Mouse (Mus musculus) midbrain, embryonic 11.5 days (tissue): ENCODE data around the gene Akap13. TPM values are rescaled to one million over a fixed set of nuclear protein-coding genes. Genes with fewer than 3 reads are reported as not detected.
"Not testable (repeated sequence)": the region's sequence is repeated elsewhere in the genome, so short reads cannot be mapped to it uniquely, and the experiment has no call there.

ENCODE experiments used
- ATAC-seq: fragments of 200-750 bp; cut with Nextera tagmentation; 2 replicates; pipeline ENCODE4 v1.8.0; 2017; ENCODE audit warnings: moderate TSS enrichment, moderate library complexity; ENCODE audit not compliant: low FRiP score
- DNase-seq: peaks from one replicate; pipeline ENCODE4 v3.0.0; 2015; ENCODE audit warnings: low spot score; ENCODE audit errors: missing footprints
- H3K27ac ChIP-seq: fragments of 300-500 bp; sonication (generic); 2 replicates; pipeline ENCODE4 v1.5.1; 2014; ENCODE audit warnings: low read depth, low read length
- H3K27me3 ChIP-seq: fragments of 300-500 bp; sonication (generic); 2 replicates; pipeline ENCODE4 v1.6.1; 2014; ENCODE audit warnings: mild to moderate bottlenecking, low read length, moderate library complexity, mixed read lengths; ENCODE audit not compliant: control insufficient read depth, insufficient read depth
- H3K36me3 ChIP-seq: fragments of 300-500 bp; sonication (generic); 2 replicates; pipeline ENCODE4 v1.6.1; 2014; ENCODE audit warnings: mild to moderate bottlenecking, low read length, moderate library complexity, mixed read lengths; ENCODE audit not compliant: control insufficient read depth, insufficient read depth
- H3K4me1 ChIP-seq: fragments of 300-500 bp; sonication (generic); 2 replicates; pipeline ENCODE4 v1.6.1; 2014; ENCODE audit warnings: low read length; ENCODE audit not compliant: control insufficient read depth, insufficient read depth
- H3K4me2 ChIP-seq: fragments of 300-500 bp; sonication (generic); 2 replicates; pipeline ENCODE4 v1.6.1; 2014; ENCODE audit warnings: mild to moderate bottlenecking, moderate library complexity
- H3K4me3 ChIP-seq: fragments of 300-500 bp; sonication (generic); 2 replicates; pipeline ENCODE4 v1.5.1; 2014; ENCODE audit warnings: low read depth, low read length
- H3K9ac ChIP-seq: fragments of 300-500 bp; sonication (generic); 2 replicates; pipeline ENCODE4 v1.6.1; 2014; ENCODE audit warnings: low read length
- H3K9me3 ChIP-seq: fragments of 300-500 bp; sonication (generic); 2 replicates; pipeline ENCODE4 v1.6.1; 2016; ENCODE audit warnings: low read length; ENCODE audit not compliant: control insufficient read depth
- WGBS: fragments of 180-500 bp; shearing (Covaris S2); extraction: QIAGEN DNeasy Blood & Tissue Kit; methylation state at CpG from one replicate; pipeline ENCODE4 v1.1.7; 2014; 5-methylcytosine and 5-hydroxymethylcytosine counted together
- polyA plus RNA-seq: library from polyadenylated mRNA; unstranded; fragments of >200 nt; fragmentation: Nextera tagmentation; extraction: Ambion mirVana; gene quantifications from 2 replicates; pipeline ENCODE4 v1.2.1, GENCODE M21; 2014

Gene Akap13
- polyA plus RNA-seq, 1 experiment from 2014 or later: 24.3 TPM

GRCm38 (mm10) chr7:75785388-75786328, 330.3 kb downstream of the Akap13 start:
- Histone ChIP-seq H3K9me3 (no peaks in the 10 kb centered on the region), H3K27me3 (no peaks in the 10 kb centered on the region), H3K9ac (no peak overlapping the region), H3K4me2 (no peak overlapping the region), H3K4me1 (0 out of 2 replicates have a peak, but pooled peaks cover 2% of the 10 kb centered on the region), H3K36me3 (no peaks in the 10 kb centered on the region), H3K4me3 (no peak overlapping the region), H3K27ac (no peak overlapping the region)
- ATAC-seq: no peak
- no peak for DNase-seq
- 90% methylated on average over 14 of the region's 14 CpGs for WGBS

GRCm38 (mm10) chr7:75786812-75787211, 331.5 kb downstream of the Akap13 start:
- 50% methylated on average over 2 of the region's 2 CpGs for WGBS
- ATAC-seq: no peak

GRCm38 (mm10) chr7:75787371-75787770, 332.0 kb downstream of the Akap13 start:
- 79% methylated on average over 3 of the region's 3 CpGs for WGBS
- ATAC-seq: no peak

More at GRCm38 (mm10) chr7:75786812-75787211, 331.5 kb downstream of the Akap13 start:
- H3K27ac ChIP-seq: no peak overlapping the region
- H3K36me3 ChIP-seq: no peaks in the 10 kb centered on the region
- H3K4me3 ChIP-seq: no peak overlapping the region
- H3K4me1 ChIP-seq: no peaks in the 10 kb centered on the region
- DNase-seq: no peak
- H3K27me3 ChIP-seq: no peaks in the 10 kb centered on the region
- no peaks in the 10 kb centered on the region for H3K9me3 ChIP-seq
- no peak overlapping the region for H3K9ac ChIP-seq
- no peak overlapping the region for H3K4me2 ChIP-seq

GRCm38 (mm10) chr7:75788069-75788800, 332.9 kb downstream of the Akap13 start:
- H3K4me1 ChIP-seq, H3K4me3 ChIP-seq, H3K27me3 ChIP-seq, H3K9me3 ChIP-seq, H3K4me2 ChIP-seq, ATAC-seq, DNase-seq, H3K9ac ChIP-seq, H3K27ac ChIP-seq, H3K36me3 ChIP-seq: not testable (repeated sequence)
- 81% methylated on average over 4 of the region's 7 CpGs for WGBS

More at GRCm38 (mm10) chr7:75787371-75787770, 332.0 kb downstream of the Akap13 start:
- Histone ChIP-seq H3K27ac (no peak overlapping the region), H3K4me1 (no peaks in the 10 kb centered on the region), H3K4me3 (no peak overlapping the region), H3K27me3 (no peaks in the 10 kb centered on the region), H3K36me3 (no peaks in the 10 kb centered on the region), H3K9ac (no peak overlapping the region), H3K9me3 (no peaks in the 10 kb centered on the region), H3K4me2 (no peak overlapping the region)
- no peak for DNase-seq

GRCm38 (mm10) chr7:75788801-75789135, 333.4 kb downstream of the Akap13 start:
- not testable (repeated sequence) for H3K36me3 ChIP-seq, ATAC-seq, H3K9me3 ChIP-seq, H3K9ac ChIP-seq, H3K4me1 ChIP-seq, H3K4me2 ChIP-seq, H3K27ac ChIP-seq, H3K4me3 ChIP-seq, H3K27me3 ChIP-seq, DNase-seq
- WGBS: 92% methylated on average over 3 of the region's 3 CpGs

- Histone ChIP-seq H3K27ac (no peak overlapping the region), H3K4me3 (no peak overlapping the region), H3K9me3 (no peaks in the 10 kb centered on the region), H3K4me2 (no peak overlapping the region), H3K36me3 (no peaks in the 10 kb centered on the region), H3K27me3 (no peaks in the 10 kb centered on the region), H3K4me1 (no peaks in the 10 kb centered on the region), H3K9ac (no peak overlapping the region)
- 93% methylated on average over 6 of the region's 6 CpGs for WGBS
- no peak for DNase-seq
- ATAC-seq: no peak
These were observed 334.4 kb downstream of the Akap13 start for GRCm38 (mm10) chr7:75789746-75790145.

- not testable (repeated sequence) for H3K36me3 ChIP-seq, H3K4me1 ChIP-seq, H3K9ac ChIP-seq, H3K4me2 ChIP-seq, DNase-seq, H3K27ac ChIP-seq, H3K27me3 ChIP-seq, H3K9me3 ChIP-seq, ATAC-seq, H3K4me3 ChIP-seq
- 89% methylated on average over 12 of the region's 13 CpGs for whole genome bisulfite sequencing
These were observed 335.9 kb downstream of the Akap13 start for GRCm38 (mm10) chr7:75791092-75791837.

- Histone ChIP-seq H3K27ac (no peak overlapping the region), H3K36me3 (no peaks in the 10 kb centered on the region), H3K9ac (no peak overlapping the region), H3K27me3 (no peaks in the 10 kb centered on the region), H3K4me3 (no peak overlapping the region), H3K4me1 (no peaks in the 10 kb centered on the region), H3K9me3 (no peaks in the 10 kb centered on the region), H3K4me2 (no peak overlapping the region)
- ATAC-seq (no peak), DNase-seq (no peak)
- WGBS: 53% methylated on average over 2 of the region's 2 CpGs
These were observed 337.8 kb downstream of the Akap13 start for GRCm38 (mm10) chr7:75793091-75793490.
